Mouse (Mus musculus): Measurements from ENCODE around the gene Ap3d1. TPM values are rescaled to one million over a fixed set of nuclear protein-coding genes. Genes with fewer than 3 reads are reported as not detected.

Ap3d1 gene
- polyA plus RNA-seq (2012; fragmentation: generic; extraction: Trizol) = 68.0 TPM

DNA sequence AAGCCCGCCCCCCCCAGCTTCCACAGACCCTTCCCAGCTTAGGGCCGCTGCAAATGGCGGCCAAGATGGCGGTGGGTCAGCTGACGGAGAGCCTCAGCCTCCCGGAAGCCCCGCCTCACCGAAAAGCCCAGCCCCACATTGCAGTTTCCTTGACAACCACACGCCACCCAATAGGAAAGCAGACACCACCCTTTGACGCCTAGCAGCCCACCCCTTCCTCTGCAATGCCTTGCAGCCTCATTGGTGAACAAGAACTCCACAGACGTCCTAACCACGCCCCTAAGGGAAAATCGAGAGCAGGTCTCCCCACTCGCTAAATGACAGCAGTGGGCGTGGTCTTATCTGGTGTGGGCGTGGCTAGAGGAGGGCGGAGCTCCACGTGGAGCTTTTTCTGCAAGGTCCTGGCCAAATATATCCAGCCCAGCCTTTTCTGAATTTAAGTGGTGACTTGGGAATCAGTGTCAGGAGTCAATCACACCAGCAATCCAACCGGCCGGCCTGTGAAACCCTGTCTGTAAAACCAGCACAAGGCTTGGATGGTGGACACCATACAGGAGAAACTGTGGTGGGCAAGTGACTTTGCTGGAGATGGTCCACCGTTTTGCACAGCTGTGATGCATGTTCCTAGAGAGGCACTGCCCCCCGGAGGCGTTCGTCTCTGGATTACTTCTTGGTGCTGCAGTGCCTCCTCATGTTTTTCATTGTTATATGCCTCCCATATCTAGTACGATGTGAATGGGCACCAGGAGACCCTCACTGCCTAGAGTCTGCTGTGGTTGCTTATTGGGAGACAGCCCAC is at the start of gene Ap3d1:
Gene Ap3d1, minus strand, starts transcription at position 85 of the 799 bp plus-strand sequence.
- Histone ChIP-seq H3K79me2 (ENCODE audit: control insufficient read depth, insufficient read depth) (peaks cover 44% of the 10 kb centered on the region), H3K27me3 (ENCODE audit: control insufficient read depth, insufficient read depth, insufficient read length) (no peaks in the 10 kb centered on the region), H3K4me3 (peak within 1 kb of the TSS; percentile 89), H3K4me2 (ENCODE audit: low read depth) (peak within 1 kb of the TSS; percentile 98), H3K36me3 (ENCODE audit: control insufficient read depth, insufficient read depth) (no peaks in the 10 kb centered on the region), H3ac (ENCODE audit: control insufficient read depth, insufficient read length) (peak within 1 kb of the TSS; percentile 55)
- peak; percentile 63 for TF ChIP-seq POLR2AphosphoS2 (IDR thresholded peaks at IDR 0.05; ENCODE audit: insufficient read length, low read depth)
- TF ChIP-seq REST (IDR thresholded peaks at IDR 0.05; ENCODE audit: insufficient read depth, insufficient read length) = no peak
- TF ChIP-seq USF1 (IDR thresholded peaks at IDR 0.05; ENCODE audit: low read depth) = peak; percentile 79
- peak; percentile 81 for TF ChIP-seq POLR2A (IDR thresholded peaks at IDR 0.05; ENCODE audit: insufficient read length, low read depth)
- no peak for TF ChIP-seq TCF3 (IDR thresholded peaks at IDR 0.05; ENCODE audit: insufficient read length, low read depth)
- peak; percentile 83 for TF ChIP-seq SRF (IDR thresholded peaks at IDR 0.05; ENCODE audit: control insufficient read depth, insufficient read length, low read depth)
- TF ChIP-seq CEBPB (IDR thresholded peaks at IDR 0.05; ENCODE audit: insufficient read depth, poor library complexity, severe bottlenecking) = no peak
- TF ChIP-seq E2F4 (IDR thresholded peaks at IDR 0.05; ENCODE audit: insufficient read depth) = no peak
- peak in 1 of 3 experiments; percentile 10 for TF ChIP-seq MYOD1 (IDR thresholded peaks at IDR 0.05; ENCODE audit: control insufficient read depth in 1 of 3, insufficient read length in 2 of 3, low read depth in 2 of 3)

DNA sequence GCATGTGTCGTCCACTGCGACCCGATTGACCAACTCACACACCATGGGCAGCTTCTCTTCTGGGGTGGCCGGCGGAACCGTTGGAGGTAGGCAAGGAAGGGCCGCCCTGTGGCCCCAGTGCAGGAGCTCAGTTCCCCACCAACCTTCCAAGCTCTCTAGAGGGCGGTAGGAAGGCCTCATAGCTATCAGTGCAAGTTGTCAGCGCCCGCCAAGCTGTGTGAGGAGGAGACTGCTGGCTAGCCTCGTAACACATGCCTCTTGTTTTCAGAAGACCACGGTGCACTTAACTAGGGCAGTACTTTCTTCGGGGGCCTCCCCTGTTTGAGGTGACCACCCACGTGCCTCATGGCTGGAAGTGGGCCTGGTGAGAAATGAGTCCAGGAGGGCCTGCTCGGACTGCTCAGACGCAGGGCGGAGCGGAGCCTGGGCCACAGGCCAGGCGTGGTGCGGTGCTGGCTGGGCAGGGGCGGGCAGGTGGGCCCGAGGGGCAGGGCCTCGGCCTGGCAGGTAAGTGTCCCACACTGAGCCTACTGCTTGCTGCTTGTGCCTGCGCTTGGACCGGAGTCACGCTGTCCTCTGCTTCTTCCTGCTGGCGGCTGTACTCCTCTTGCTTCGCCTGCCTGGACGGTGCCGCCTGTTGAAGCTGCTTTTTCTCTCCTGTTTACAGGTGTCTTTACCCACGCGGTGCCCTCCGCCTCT is 49.6 kb upstream of the Ap3d1 start:
- Histone ChIP-seq H3ac (ENCODE audit: control insufficient read depth, insufficient read length) (no peak overlapping the region), H3K79me2 (ENCODE audit: control insufficient read depth, insufficient read depth) (peaks cover 13% of the 10 kb centered on the region), H3K27me3 (ENCODE audit: control insufficient read depth, insufficient read depth, insufficient read length) (no peaks in the 10 kb centered on the region), H3K4me2 (ENCODE audit: low read depth) (no peak overlapping the region), H3K4me3 (no peak overlapping the region), H3K36me3 (ENCODE audit: control insufficient read depth, insufficient read depth) (peaks cover 16% of the 10 kb centered on the region)
- no peak for TF ChIP-seq REST (IDR thresholded peaks at IDR 0.05; ENCODE audit: insufficient read depth, insufficient read length)
- TF ChIP-seq POLR2AphosphoS2 (IDR thresholded peaks at IDR 0.05; ENCODE audit: insufficient read length, low read depth) = peak; percentile 79

DNA sequence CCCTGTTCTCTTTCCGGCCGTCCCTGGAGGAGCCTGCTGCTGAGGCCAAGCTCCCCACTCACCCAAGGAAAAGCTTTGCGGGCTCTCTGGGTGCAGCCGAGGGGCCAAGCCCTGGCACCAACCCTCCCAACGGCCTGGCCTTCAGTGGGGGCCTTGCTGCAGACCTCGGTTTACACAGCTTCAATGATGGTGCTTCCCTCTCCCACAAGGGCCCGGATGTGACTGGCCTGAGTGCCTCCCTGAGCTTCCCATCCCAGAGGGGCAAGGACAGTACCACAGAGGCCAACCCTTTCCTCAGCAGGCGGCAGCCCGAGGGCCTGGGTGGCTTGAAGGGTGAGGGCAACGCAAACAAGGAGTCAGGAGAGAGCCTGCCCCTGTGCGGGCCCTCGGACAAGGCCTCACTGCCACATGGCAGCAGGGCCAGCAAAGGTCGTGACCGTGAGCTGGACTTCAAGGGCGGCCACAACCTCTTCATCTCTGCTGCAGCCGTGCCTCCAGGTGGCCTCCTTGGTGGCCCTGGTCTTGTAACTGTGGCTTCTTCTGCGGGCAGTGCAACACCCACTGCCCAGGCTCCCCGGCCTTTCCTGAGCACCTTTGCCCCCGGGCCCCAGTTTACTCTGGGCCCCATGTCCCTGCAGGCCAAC is 48.8 kb upstream of the Ap3d1 start:
- no peak overlapping the region for H3ac ChIP-seq (ENCODE audit: control insufficient read depth, insufficient read length)
- peaks cover 6% of the 10 kb centered on the region for H3K79me2 ChIP-seq (ENCODE audit: control insufficient read depth, insufficient read depth)
- H3K4me2 ChIP-seq (ENCODE audit: low read depth) = no peak overlapping the region
- peaks cover 20% of the 10 kb centered on the region for H3K36me3 ChIP-seq (ENCODE audit: control insufficient read depth, insufficient read depth)
- H3K27me3 ChIP-seq (ENCODE audit: control insufficient read depth, insufficient read depth, insufficient read length) = no peaks in the 10 kb centered on the region
- TF ChIP-seq E2F4 (IDR thresholded peaks at IDR 0.05; ENCODE audit: insufficient read depth) = no peak
- TF ChIP-seq USF1 (IDR thresholded peaks at IDR 0.05; ENCODE audit: low read depth) = no peak
- TF ChIP-seq TCF3 (IDR thresholded peaks at IDR 0.05; ENCODE audit: insufficient read length, low read depth) = no peak
- no peak for TF ChIP-seq POLR2AphosphoS2 (IDR thresholded peaks at IDR 0.05; ENCODE audit: insufficient read length, low read depth)
- TF ChIP-seq MAX (IDR thresholded peaks at IDR 0.05; ENCODE audit: low read depth) = no peak
- TF ChIP-seq TCF12 (IDR thresholded peaks at IDR 0.05; ENCODE audit: insufficient read depth, poor library complexity, severe bottlenecking) = no peak
- no peak for TF ChIP-seq MYOG (IDR thresholded peaks at IDR 0.05; ENCODE audit: control insufficient read depth in 1 of 3, insufficient read depth in 1 of 3, insufficient read length in 2 of 3, low read depth in 2 of 3)
- TF ChIP-seq SRF (IDR thresholded peaks at IDR 0.05; ENCODE audit: control insufficient read depth, insufficient read length, low read depth) = no peak
- TF ChIP-seq REST (IDR thresholded peaks at IDR 0.05; ENCODE audit: insufficient read depth, insufficient read length) = no peak
- TF ChIP-seq POLR2A (IDR thresholded peaks at IDR 0.05; ENCODE audit: insufficient read length, low read depth) = no peak
- TF ChIP-seq MYOD1 (IDR thresholded peaks at IDR 0.05; ENCODE audit: control insufficient read depth in 1 of 3, insufficient read length in 2 of 3, low read depth in 2 of 3) = no peak
- no peak overlapping the region for H3K4me3 ChIP-seq

DNA sequence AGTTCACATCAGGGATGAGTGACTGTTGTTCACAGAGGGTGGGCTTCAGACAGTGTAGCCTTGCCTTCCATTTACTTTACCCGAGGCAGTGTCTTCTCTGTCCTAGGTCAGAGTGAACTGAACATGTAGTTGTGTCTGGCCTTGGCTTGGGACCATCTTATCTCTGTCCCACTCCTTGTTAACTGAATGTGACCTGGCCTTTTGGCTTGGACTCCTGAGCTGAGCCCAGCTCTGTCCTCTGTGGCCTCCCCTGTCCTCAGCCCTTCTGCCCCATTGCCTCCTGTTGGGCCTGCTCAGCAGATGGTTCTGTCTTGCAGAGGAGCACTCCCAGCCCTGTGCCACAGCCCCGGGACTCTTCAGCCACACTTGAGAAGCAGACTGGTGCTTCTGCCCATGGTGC is 45.5 kb upstream of the Ap3d1 start:
- Histone ChIP-seq H3K27me3 (ENCODE audit: control insufficient read depth, insufficient read depth, insufficient read length) (no peaks in the 10 kb centered on the region), H3ac (ENCODE audit: control insufficient read depth, insufficient read length) (no peak overlapping the region), H3K4me2 (ENCODE audit: low read depth) (no peak overlapping the region), H3K4me3 (no peak overlapping the region), H3K79me2 (ENCODE audit: control insufficient read depth, insufficient read depth) (no peaks in the 10 kb centered on the region), H3K36me3 (ENCODE audit: control insufficient read depth, insufficient read depth) (peaks cover 18% of the 10 kb centered on the region)
- TF ChIP-seq POLR2A (IDR thresholded peaks at IDR 0.05; ENCODE audit: insufficient read length, low read depth) (no peak), MYOD1 (IDR thresholded peaks at IDR 0.05; ENCODE audit: control insufficient read depth in 1 of 3, insufficient read length in 2 of 3, low read depth in 2 of 3) (no peak), CEBPB (IDR thresholded peaks at IDR 0.05; ENCODE audit: insufficient read depth, poor library complexity, severe bottlenecking) (no peak), POLR2AphosphoS2 (IDR thresholded peaks at IDR 0.05; ENCODE audit: insufficient read length, low read depth) (no peak)

DNA sequence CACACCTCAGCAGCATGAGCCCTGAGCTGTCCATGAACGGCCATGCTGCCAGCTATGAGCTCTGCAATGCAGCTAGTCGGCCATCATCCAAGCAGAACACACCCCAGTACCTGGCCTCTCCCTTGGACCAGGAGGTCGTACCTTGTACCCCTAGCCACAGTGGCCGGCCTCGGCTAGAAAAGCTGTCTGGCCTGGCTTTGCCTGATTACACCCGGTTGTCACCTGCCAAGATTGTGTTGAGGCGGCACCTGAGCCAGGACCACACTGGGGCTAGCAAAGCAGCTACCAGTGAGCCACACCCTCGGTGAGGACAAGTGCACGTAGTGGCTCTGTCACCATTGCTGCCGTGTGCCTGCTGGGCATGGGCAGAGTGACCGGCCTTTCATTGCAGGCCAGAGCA is 43.9 kb upstream of the Ap3d1 start:
- no peak overlapping the region for H3ac ChIP-seq (ENCODE audit: control insufficient read depth, insufficient read length)
- H3K36me3 ChIP-seq (ENCODE audit: control insufficient read depth, insufficient read depth) = peaks cover 29% of the 10 kb centered on the region
- no peak overlapping the region for H3K4me2 ChIP-seq (ENCODE audit: low read depth)
- no peaks in the 10 kb centered on the region for H3K79me2 ChIP-seq (ENCODE audit: control insufficient read depth, insufficient read depth)
- H3K27me3 ChIP-seq (ENCODE audit: control insufficient read depth, insufficient read depth, insufficient read length) = no peaks in the 10 kb centered on the region
- no peak for TF ChIP-seq TCF12 (IDR thresholded peaks at IDR 0.05; ENCODE audit: insufficient read depth, poor library complexity, severe bottlenecking)
- TF ChIP-seq USF1 (IDR thresholded peaks at IDR 0.05; ENCODE audit: low read depth) = no peak
- TF ChIP-seq REST (IDR thresholded peaks at IDR 0.05; ENCODE audit: insufficient read depth, insufficient read length) = no peak
- TF ChIP-seq POLR2A (IDR thresholded peaks at IDR 0.05; ENCODE audit: insufficient read length, low read depth) = no peak
- no peak for TF ChIP-seq MYOG (IDR thresholded peaks at IDR 0.05; ENCODE audit: control insufficient read depth in 1 of 3, insufficient read depth in 1 of 3, insufficient read length in 2 of 3, low read depth in 2 of 3)
- no peak for TF ChIP-seq E2F4 (IDR thresholded peaks at IDR 0.05; ENCODE audit: insufficient read depth)
- TF ChIP-seq MAX (IDR thresholded peaks at IDR 0.05; ENCODE audit: low read depth) = no peak
- TF ChIP-seq TCF3 (IDR thresholded peaks at IDR 0.05; ENCODE audit: insufficient read length, low read depth) = no peak
- no peak for TF ChIP-seq MYOD1 (IDR thresholded peaks at IDR 0.05; ENCODE audit: control insufficient read depth in 1 of 3, insufficient read length in 2 of 3, low read depth in 2 of 3)
- TF ChIP-seq SRF (IDR thresholded peaks at IDR 0.05; ENCODE audit: control insufficient read depth, insufficient read length, low read depth) = no peak
- no peak for TF ChIP-seq CEBPB (IDR thresholded peaks at IDR 0.05; ENCODE audit: insufficient read depth, poor library complexity, severe bottlenecking)
- TF ChIP-seq POLR2AphosphoS2 (IDR thresholded peaks at IDR 0.05; ENCODE audit: insufficient read length, low read depth) = no peak
- H3K4me3 ChIP-seq = no peak overlapping the region

Measured in myocyte (in vitro differentiated cells).